Mouse (Mus musculus) midbrain, embryonic 11.5 days (tissue): ENCODE results near the gene Cntnap1. TPM values are rescaled to one million over a fixed set of nuclear protein-coding genes. Genes with fewer than 3 reads are reported as not detected.

ENCODE experiments used
- microRNA-seq: library from miRNA; unstranded; fragments of <30 nt; microRNA quantifications from one replicate; pipeline ENCODE4, GENCODE M21; 2017
- polyA plus RNA-seq: library from polyadenylated mRNA; unstranded; fragments of >200 nt; fragmentation: Nextera tagmentation; extraction: Ambion mirVana; gene quantifications from 2 replicates; pipeline ENCODE4 v1.2.1, GENCODE M21; 2014

The Cntnap1 gene
- polyA plus RNA-seq, 1 experiment from 2014 or later, result 0.30 TPM

Small RNA genes lying within 50 kb of the gene (microRNA-seq; reads per million reads assigned to microRNA genes)
- not detected for gene Gm27626

Other genes with a start within 250 kb of the Cntnap1 start
- 22.8 and 24.0 TPM in 2 replicates for gene Stat3, start 231.0 kb upstream of the Cntnap1 start, polyA plus RNA-seq
- 12.5 and 14.8 TPM in 2 replicates for gene Cavin1, start 199.6 kb upstream of the Cntnap1 start, polyA plus RNA-seq
- 42.5 and 45.9 TPM in 2 replicates for gene Atp6v0a1, start 161.1 kb upstream of the Cntnap1 start, polyA plus RNA-seq
- gene Naglu, start 100.5 kb upstream of the Cntnap1 start, polyA plus RNA-seq, result 6.0 and 6.9 TPM in 2 replicates
- 0.10 TPM in 1 of 2 replicates, not detected in the other for gene Hsd17b1, start 92.1 kb upstream of the Cntnap1 start, polyA plus RNA-seq
- 53.2 and 53.3 TPM in 2 replicates for gene Coasy, start 88.0 kb upstream of the Cntnap1 start, polyA plus RNA-seq
- gene Mlx, start 83.2 kb upstream of the Cntnap1 start, polyA plus RNA-seq, result 38.0 and 47.0 TPM in 2 replicates
- gene Psmc3ip, start 75.1 kb upstream of the Cntnap1 start, polyA plus RNA-seq, result 57.0 and 64.8 TPM in 2 replicates
- 11.0 and 11.4 TPM in 2 replicates for gene Retreg3, start 50.6 kb upstream of the Cntnap1 start, polyA plus RNA-seq
- 96.3 and 108 TPM in 2 replicates for gene Tubg1, start 50.6 kb upstream of the Cntnap1 start, polyA plus RNA-seq
- 3.4 and 5.1 TPM in 2 replicates for gene Tubg2, start 14.6 kb upstream of the Cntnap1 start, polyA plus RNA-seq
- gene Plekhh3, start 828 bp downstream of the Cntnap1 start, polyA plus RNA-seq, result 5.8 and 7.2 TPM in 2 replicates
- not detected in 2 replicates for gene Ccr10, start 4.9 kb downstream of the Cntnap1 start, polyA plus RNA-seq
- 10.4 and 10.6 TPM in 2 replicates for gene Ezh1, start 55.9 kb downstream of the Cntnap1 start, polyA plus RNA-seq
- gene Ramp2, start 75.5 kb downstream of the Cntnap1 start, polyA plus RNA-seq, result 65.6 and 73.4 TPM in 2 replicates
- 122 and 130 TPM in 2 replicates for gene Vps25, start 83.2 kb downstream of the Cntnap1 start, polyA plus RNA-seq
- gene Wnk4, start 90.0 kb downstream of the Cntnap1 start, polyA plus RNA-seq, result 4.8 and 5.2 TPM in 2 replicates
- 1.4 and 1.7 TPM in 2 replicates for gene Cntd1, start 108.5 kb downstream of the Cntnap1 start, polyA plus RNA-seq
- gene Coa3, start 108.6 kb downstream of the Cntnap1 start, polyA plus RNA-seq, result 213 and 220 TPM in 2 replicates
- gene Becn1, start 131.8 kb downstream of the Cntnap1 start, polyA plus RNA-seq, result 163 and 179 TPM in 2 replicates
- gene Psme3, start 145.7 kb downstream of the Cntnap1 start, polyA plus RNA-seq, result 146 and 154 TPM in 2 replicates
- 1.3 and 1.4 TPM in 2 replicates for gene Aoc2, start 154.5 kb downstream of the Cntnap1 start, polyA plus RNA-seq
- not detected in 2 replicates for gene Aoc3, start 160.1 kb downstream of the Cntnap1 start, polyA plus RNA-seq
- not detected in 2 replicates for gene G6pc, start 197.0 kb downstream of the Cntnap1 start, polyA plus RNA-seq
- 83.0 and 91.1 TPM in 2 replicates for gene Aarsd1, start 247.1 kb downstream of the Cntnap1 start, polyA plus RNA-seq